Mouse (Mus musculus) embryonic facial prominence, embryonic 12.5 days (tissue): ENCODE measurements around the gene Pitx1. TPM values are rescaled to one million over a fixed set of nuclear protein-coding genes. Genes with fewer than 3 reads are reported as not detected.

Experiments
- ATAC-seq: fragments of 200-750 bp; cut with Nextera tagmentation; 2 replicates; pipeline ENCODE4 v1.8.0; 2017; ENCODE audit not compliant: insufficient number of reproducible peaks, insufficient read depth, low FRiP score, low TSS enrichment
- H3K27ac ChIP-seq: fragments of 300-500 bp; sonication (generic); 2 replicates; pipeline ENCODE4 v1.5.1; 2016; ENCODE audit warnings: mild to moderate bottlenecking
- H3K27me3 ChIP-seq: fragments of 300-500 bp; sonication (generic); 2 replicates; pipeline ENCODE4 v1.6.1; 2016; ENCODE audit warnings: mild to moderate bottlenecking, moderate library complexity
- H3K36me3 ChIP-seq: fragments of 300-500 bp; sonication (generic); 2 replicates; pipeline ENCODE4 v1.6.1; 2016; ENCODE audit warnings: mild to moderate bottlenecking
- H3K4me1 ChIP-seq: fragments of 300-500 bp; sonication (generic); 2 replicates; pipeline ENCODE4 v1.6.1; 2016
- H3K4me2 ChIP-seq: fragments of 300-500 bp; sonication (generic); replicated peaks from 2 replicates; pipeline ENCODE4 v1.6.1; 2016; ENCODE audit warnings: mild to moderate bottlenecking, moderate library complexity
- H3K4me3 ChIP-seq: fragments of 300-500 bp; sonication (generic); 2 replicates; pipeline ENCODE4 v1.5.1; 2016; ENCODE audit warnings: mild to moderate bottlenecking
- H3K9ac ChIP-seq: fragments of 300-500 bp; sonication (generic); 2 replicates; pipeline ENCODE4 v1.6.1; 2016; ENCODE audit warnings: mild to moderate bottlenecking, moderate library complexity
- H3K9me3 ChIP-seq: fragments of 300-500 bp; sonication (generic); 2 replicates; pipeline ENCODE4 v1.6.1; 2016; ENCODE audit warnings: mild to moderate bottlenecking, moderate library complexity
- WGBS: fragments of 180-500 bp; shearing (Covaris S2); methylation state at CpG from one replicate; pipeline ENCODE4 v1.1.7; 2016; 5-methylcytosine and 5-hydroxymethylcytosine counted together
- polyA plus RNA-seq: library from polyadenylated mRNA; unstranded; fragments of >200 nt; fragmentation: Nextera tagmentation; extraction: Ambion mirVana; gene quantifications from 2 replicates; pipeline ENCODE4 v1.2.1, GENCODE M21; 2016

The Pitx1 gene
- polyA plus RNA-seq, 1 experiment from 2014 or later: 99.0 TPM

GRCm38 (mm10) chr13:55847805-55848204, 11.8 kb upstream of the Pitx1 start:
- Histone ChIP-seq H3K9ac (no peak overlapping the region), H3K4me2 (no peak overlapping the region), H3K4me1 (peaks cover 5% of the 10 kb centered on the region; the same call in 1 of the 2 replicates), H3K4me3 (no peak overlapping the region), H3K27me3 (no peaks in the 10 kb centered on the region), H3K36me3 (no peaks in the 10 kb centered on the region), H3K27ac (no peak overlapping the region), H3K9me3 (no peaks in the 10 kb centered on the region)
- WGBS: 41% methylated on average over 10 of the region's 10 CpGs
- no peak for ATAC-seq

GRCm38 (mm10) chr13:55843700-55844099, 7.7 kb upstream of the Pitx1 start:
- Histone ChIP-seq H3K4me1 (peaks cover 23% of the 10 kb centered on the region; the same call in 1 of the 2 replicates), H3K9ac (no peak overlapping the region), H3K4me2 (no peak overlapping the region), H3K4me3 (no peak overlapping the region), H3K27me3 (peaks cover 30% of the 10 kb centered on the region), H3K27ac (no peak overlapping the region), H3K9me3 (no peaks in the 10 kb centered on the region), H3K36me3 (no peaks in the 10 kb centered on the region)
- no peak for ATAC-seq
- WGBS: 91% methylated on average over 1 of the region's 1 CpGs

DNA sequence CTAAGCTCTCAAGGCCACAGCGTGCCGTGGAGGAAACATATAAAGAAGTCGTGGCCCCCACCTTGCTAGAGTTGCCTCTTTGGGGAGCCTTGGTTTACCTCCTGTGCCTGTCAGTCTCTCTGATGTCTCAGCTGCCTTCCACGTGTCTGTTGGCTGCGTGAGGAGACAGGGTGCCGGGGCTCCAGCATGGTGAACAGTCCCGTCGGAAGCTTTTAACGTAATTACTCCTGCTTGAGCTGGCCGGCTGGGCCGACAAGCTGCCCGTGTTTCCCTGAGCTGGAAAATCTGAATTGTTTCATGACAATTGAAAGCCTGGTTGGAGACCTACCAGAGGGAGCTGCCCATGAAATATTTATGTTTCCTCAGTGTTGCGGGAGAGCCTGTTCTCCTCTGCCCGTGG, 4.2 kb upstream of the Pitx1 start:
- 31% methylated on average over 14 of the region's 14 CpGs for WGBS
- Histone ChIP-seq H3K4me1 (peaks cover 23% of the 10 kb centered on the region; the same call in 1 of the 2 replicates), H3K36me3 (no peaks in the 10 kb centered on the region), H3K27ac (0 out of 2 replicates have a peak overlapping the region, but pooled peaks have one; percentile 12), H3K9me3 (no peaks in the 10 kb centered on the region), H3K4me2 (no peak overlapping the region; the same call in 1 of the 2 replicates), H3K9ac (no peak overlapping the region), H3K4me3 (no peak overlapping the region), H3K27me3 (peaks cover 63% of the 10 kb centered on the region)
- ATAC-seq: no peak

DNA sequence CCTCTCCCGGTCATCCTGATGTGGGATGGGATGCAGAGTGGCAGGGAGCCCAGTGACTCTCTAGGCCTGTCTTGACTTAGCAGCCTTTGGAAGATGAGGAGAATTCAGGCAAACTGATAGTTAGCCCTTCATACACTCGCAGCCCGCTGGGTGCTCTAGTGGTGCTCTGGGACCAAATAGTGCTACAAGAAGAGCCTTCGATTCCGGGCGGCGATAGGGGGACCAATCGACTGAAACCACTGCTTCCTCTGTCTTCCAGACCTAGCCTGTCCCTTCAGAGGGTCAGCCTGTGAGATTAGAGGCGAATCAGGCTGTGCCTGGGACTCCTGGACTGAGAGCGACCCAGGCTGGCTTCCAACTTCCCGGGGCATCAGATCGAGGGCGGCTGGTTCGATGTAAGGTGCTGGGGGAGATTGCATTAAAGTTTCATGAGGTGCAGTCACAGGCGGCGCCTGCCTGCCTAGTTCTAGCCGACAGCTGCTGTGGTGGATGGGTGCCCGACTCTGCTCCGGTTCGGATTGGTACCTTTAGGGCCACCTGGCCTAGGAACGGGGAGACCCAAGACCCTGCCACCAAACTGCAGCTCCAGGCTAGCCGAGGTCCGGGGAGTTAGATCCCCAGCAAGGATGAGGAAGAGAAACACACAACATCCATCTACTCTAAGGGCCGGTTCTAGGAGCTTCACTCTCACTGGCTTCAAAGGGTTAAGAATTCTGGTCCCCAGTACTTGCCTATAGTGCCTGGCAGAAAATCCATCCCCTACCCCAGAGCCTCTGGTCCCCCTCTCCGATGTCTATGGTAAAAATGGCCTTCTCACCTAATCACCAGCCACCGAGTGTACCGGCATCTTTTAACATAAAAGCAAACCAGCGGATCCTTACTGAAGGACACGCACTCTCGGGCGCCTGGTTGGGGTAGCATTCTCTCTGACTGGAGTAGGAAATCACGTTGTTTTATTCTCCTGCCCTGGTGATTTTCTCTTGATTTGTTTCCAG, 1.1 kb upstream of the Pitx1 start:
- H3K36me3 ChIP-seq: no peaks in the 10 kb centered on the region
- H3K4me2 ChIP-seq: peak overlapping the region; percentile 58
- peak overlapping the region; percentile 63; the same call in 1 of the 2 replicates for H3K9ac ChIP-seq
- peak overlapping the region; percentile 54 for H3K4me3 ChIP-seq
- WGBS: 3% methylated on average over 32 of the region's 32 CpGs
- H3K4me1 ChIP-seq: peaks cover 23% of the 10 kb centered on the region; the same call in 1 of the 2 replicates
- peak overlapping the region; percentile 82 for H3K27ac ChIP-seq
- H3K9me3 ChIP-seq: no peaks in the 10 kb centered on the region
- H3K27me3 ChIP-seq: peaks cover 91% of the 10 kb centered on the region
- no peak for ATAC-seq

DNA sequence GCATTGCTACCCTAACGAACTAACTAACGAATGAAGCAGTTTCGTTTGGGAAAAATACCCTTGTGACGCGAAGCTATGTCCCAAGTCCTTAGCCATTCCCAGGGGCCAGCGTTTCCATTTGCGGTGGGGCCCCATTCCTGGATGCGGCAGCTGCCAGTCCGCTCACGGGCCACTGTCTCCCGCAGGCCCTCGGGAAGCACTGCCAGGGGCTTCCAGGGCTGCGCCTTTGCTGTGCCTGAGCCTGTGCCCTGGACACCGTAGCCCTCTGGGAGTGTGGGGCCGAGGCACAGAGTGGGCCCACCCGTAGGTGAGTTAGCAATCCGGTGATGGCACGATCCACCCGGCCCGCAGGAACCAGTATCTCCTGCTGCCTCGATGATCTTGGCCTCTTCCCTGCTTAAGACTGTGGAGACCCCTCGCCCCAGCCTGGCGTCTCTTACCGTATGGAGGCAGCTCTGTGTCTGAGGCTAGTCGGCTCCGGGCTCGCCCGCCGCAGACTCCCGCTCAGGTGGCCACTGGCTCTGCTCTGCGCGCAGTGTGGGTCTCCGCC, 369 bp downstream of the Pitx1 start:
- H3K4me2 ChIP-seq: peak overlapping the region; percentile 58
- no peaks in the 10 kb centered on the region for H3K36me3 ChIP-seq
- peaks cover 25% of the 10 kb centered on the region; the same call in 1 of the 2 replicates for H3K4me1 ChIP-seq
- H3K9ac ChIP-seq: peak overlapping the region; percentile 63
- WGBS: under 1% methylated on average over 33 of the region's 33 CpGs
- peak overlapping the region; percentile 54 for H3K4me3 ChIP-seq
- peak overlapping the region; percentile 82 for H3K27ac ChIP-seq
- no peak for ATAC-seq
- no peaks in the 10 kb centered on the region for H3K9me3 ChIP-seq
- peaks cover 93% of the 10 kb centered on the region for H3K27me3 ChIP-seq

DNA sequence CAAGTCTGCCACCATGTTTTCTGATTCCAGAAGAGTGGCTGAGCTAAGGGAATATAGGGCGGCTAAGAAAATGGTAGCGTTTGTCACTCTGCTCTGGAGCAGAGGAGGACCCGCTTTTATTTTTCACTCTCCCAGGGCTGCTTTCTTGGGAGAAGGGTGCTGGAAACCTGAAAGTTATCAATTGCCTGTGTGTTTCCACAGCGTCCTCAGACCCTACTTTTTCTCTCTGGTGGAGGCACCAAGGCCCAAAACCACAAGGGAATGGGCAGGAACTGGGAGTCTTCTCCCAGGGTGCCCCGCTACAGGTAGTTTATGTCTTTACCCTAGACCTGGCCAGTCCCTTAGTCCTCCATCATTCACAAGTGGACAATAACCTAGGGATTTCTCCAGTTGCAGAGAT, 1.3 kb downstream of the Pitx1 start:
- H3K4me3 ChIP-seq: peak overlapping the region; percentile 54
- ATAC-seq: no peak
- H3K27ac ChIP-seq: peak overlapping the region; percentile 12; the same call in 1 of the 2 replicates
- no peaks in the 10 kb centered on the region for H3K9me3 ChIP-seq
- H3K9ac ChIP-seq: peak overlapping the region; percentile 63; the same call in 1 of the 2 replicates
- peaks cover 22% of the 10 kb centered on the region for H3K4me1 ChIP-seq
- H3K4me2 ChIP-seq: peak overlapping the region; percentile 58
- H3K27me3 ChIP-seq: peaks cover 85% of the 10 kb centered on the region
- no peaks in the 10 kb centered on the region for H3K36me3 ChIP-seq
- 8% methylated on average over 5 of the region's 5 CpGs for WGBS

- Histone ChIP-seq H3K9me3 (no peaks in the 10 kb centered on the region), H3K4me1 (peaks cover 22% of the 10 kb centered on the region), H3K27me3 (peaks cover 80% of the 10 kb centered on the region), H3K27ac (peak overlapping the region; percentile 58), H3K9ac (peak overlapping the region; percentile 24; the same call in 1 of the 2 replicates), H3K4me2 (peak overlapping the region; percentile 58), H3K36me3 (no peaks in the 10 kb centered on the region), H3K4me3 (peak overlapping the region; percentile 54)
- WGBS: 5% methylated on average over 7 of the region's 7 CpGs
- no peak for ATAC-seq
Measured at GRCm38 (mm10) chr13:55833921-55834320, 2.1 kb downstream of the Pitx1 start.

DNA sequence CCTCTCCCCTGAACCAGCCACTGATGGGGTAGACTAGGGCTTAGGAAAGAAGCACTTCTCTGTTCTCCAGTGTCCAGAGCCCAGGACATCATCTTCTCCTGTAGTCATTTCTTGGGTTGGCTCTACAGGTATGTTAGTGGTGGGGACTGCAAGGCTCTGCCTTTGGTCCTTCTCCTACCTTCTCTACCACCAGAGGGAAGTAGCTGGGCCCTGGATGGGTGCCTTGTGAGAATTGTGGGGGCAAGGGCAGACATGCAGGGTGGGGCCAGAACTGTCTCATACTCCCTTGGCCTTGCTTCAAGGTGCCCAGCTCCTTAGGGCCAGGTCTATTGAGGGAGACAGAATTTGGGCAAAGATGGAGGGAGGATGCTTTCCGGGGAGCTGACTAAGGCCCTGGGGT, 3.4 kb downstream of the Pitx1 start:
- Histone ChIP-seq H3K4me3 (peak overlapping the region; percentile 54), H3K36me3 (no peaks in the 10 kb centered on the region), H3K9ac (peak overlapping the region; percentile 9; the same call in 1 of the 2 replicates), H3K9me3 (no peaks in the 10 kb centered on the region), H3K4me1 (peaks cover 22% of the 10 kb centered on the region), H3K4me2 (peak overlapping the region; percentile 58), H3K27ac (peak overlapping the region; percentile 91), H3K27me3 (peaks cover 75% of the 10 kb centered on the region)
- 38% methylated on average over 1 of the region's 1 CpGs for WGBS
- no peak for ATAC-seq

DNA sequence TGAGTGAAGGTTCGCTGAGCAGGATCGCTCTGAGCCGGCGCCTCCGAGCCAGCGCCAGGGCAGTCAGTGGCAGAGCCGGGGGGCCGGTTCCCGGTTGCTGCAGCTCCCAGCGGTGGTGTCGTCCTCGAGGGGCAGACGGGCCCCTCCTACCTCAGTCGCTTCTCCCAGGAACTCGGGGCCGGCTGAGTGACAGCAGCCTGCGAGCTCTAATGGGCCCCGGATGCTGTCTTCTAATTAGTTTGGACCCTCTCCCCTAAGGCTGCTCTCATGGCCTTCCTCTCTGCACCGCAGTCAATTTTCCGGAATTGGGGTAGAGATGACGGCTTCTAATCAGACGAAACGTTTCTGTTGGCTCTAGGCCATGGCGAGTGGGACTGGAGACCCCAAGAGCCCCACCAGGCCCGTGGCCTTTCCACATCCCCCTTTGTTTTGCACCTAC, 4.3 kb downstream of the Pitx1 start:
- peak overlapping the region; percentile 91 for H3K27ac ChIP-seq
- peak overlapping the region; percentile 58 for H3K4me2 ChIP-seq
- under 1% methylated on average over 25 of the region's 25 CpGs for WGBS
- ATAC-seq: no peak
- H3K4me3 ChIP-seq: peak overlapping the region; percentile 54
- peaks cover 19% of the 10 kb centered on the region for H3K4me1 ChIP-seq
- no peaks in the 10 kb centered on the region for H3K9me3 ChIP-seq
- peaks cover 71% of the 10 kb centered on the region for H3K27me3 ChIP-seq
- H3K36me3 ChIP-seq: no peaks in the 10 kb centered on the region
- peak overlapping the region; percentile 81 for H3K9ac ChIP-seq

GRCm38 (mm10) chr13:55830833-55831721, 4.9 kb downstream of the Pitx1 start:
- Histone ChIP-seq H3K4me2 (peak overlapping the region; percentile 58), H3K4me1 (peaks cover 19% of the 10 kb centered on the region), H3K9me3 (no peaks in the 10 kb centered on the region), H3K27ac (peak overlapping the region; percentile 91), H3K27me3 (peaks cover 64% of the 10 kb centered on the region), H3K4me3 (peak overlapping the region; percentile 54), H3K36me3 (no peaks in the 10 kb centered on the region), H3K9ac (peak overlapping the region; percentile 81)
- WGBS: under 1% methylated on average over 66 of the region's 82 CpGs
- no peak for ATAC-seq
